Mouse (Mus musculus): ENCODE measurements around the gene Tmsb15b2. TPM values are rescaled to one million over a fixed set of nuclear protein-coding genes. Genes with fewer than 3 reads are reported as not detected.
"Not testable (repeated sequence)": the region's sequence is repeated elsewhere in the genome, so short reads cannot be mapped to it uniquely, and the experiment has no call there.

The Tmsb15b2 gene
- polyA plus RNA-seq, 1 experiment from 2014 or later = 18.1 TPM

DNA sequence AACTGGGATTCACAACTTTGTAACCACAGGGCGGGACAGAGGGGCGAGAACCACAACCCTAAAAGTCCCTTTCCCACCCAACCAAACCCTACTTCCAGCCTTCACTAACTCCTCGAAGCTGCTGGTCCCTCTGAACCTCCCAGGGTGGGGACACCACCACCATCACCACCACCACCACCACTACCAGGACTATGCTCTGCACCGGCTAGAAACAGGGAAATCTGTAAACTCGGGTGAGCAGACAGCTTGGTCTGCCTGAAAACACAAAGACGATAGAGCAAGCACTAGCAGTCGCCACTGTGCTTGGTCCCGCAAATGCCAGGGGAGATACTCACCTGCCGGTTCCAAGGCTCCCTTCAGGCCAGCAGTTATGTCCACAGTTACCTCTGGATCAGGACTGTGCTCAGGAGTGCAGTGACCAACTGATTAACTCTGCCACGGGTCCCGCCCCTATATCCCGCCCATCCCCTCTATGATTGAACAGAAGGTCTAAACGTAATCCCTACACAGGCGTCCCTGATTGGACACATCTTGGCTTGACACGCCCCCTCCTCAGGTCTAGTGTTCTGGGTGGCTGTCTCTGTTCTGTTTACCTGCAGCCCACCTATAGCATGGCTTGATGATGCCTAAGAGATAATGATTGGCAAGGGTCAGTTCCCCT, 1.3 kb upstream of the Tmsb15b2 start, which contains the start of the genes Tmsb15l and Tmsb15b1:
Tmsb15l (minus strand) TSS at position 446 of the 661 bp plus-strand sequence.
Tmsb15b1 (minus strand) TSS at position 451 of the 661 bp plus-strand sequence.
- no peaks in the 10 kb centered on the region for H3K9me3 ChIP-seq (replicated peaks)
- peak; percentile 96 for ATAC-seq (ENCODE audit: insufficient number of reproducible peaks, low FRiP score)
- peak within 1 kb of the TSS; percentile 51 for H3K4me3 ChIP-seq
- peak within 1 kb of the TSS; percentile 35; the same call in 1 of the 2 replicates for H3K9ac ChIP-seq
- H3K36me3 ChIP-seq = no peaks in the 10 kb centered on the region
- 27% methylated on average over 15 of the region's 15 CpGs for WGBS
- no peak within 1 kb of the TSS for H3K27ac ChIP-seq (ENCODE audit: poor library complexity, severe bottlenecking)
- H3K4me2 ChIP-seq = peak within 1 kb of the TSS; percentile 61
- H3K4me1 ChIP-seq (replicated peaks) = no peaks in the 10 kb centered on the region
- H3K27me3 ChIP-seq (replicated peaks) = no peaks in the 10 kb centered on the region

DNA sequence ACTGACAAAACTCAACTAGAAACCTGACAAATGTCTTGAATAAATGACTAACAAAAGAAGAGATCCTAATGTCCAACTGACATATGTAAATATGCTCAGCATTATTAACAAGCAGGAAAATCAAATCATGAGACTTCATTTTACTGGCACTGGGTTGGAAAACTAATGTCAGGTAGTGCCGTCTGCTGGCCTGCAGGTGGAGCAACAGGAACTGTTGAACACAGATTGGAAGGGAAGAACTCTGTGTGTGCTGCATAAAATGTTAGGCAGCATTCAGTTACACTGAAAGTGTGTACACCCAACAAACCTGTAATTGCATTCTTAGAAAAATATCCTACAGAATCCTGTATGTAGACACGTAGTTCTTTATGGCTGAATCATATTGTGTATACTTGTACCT, 15.6 kb downstream of the Tmsb15b2 start:
- Histone ChIP-seq H3K4me2 (no peak overlapping the region), H3K36me3 (no peaks in the 10 kb centered on the region), H3K9me3 (replicated peaks) (no peaks in the 10 kb centered on the region), H3K4me3 (no peak overlapping the region), H3K4me1 (replicated peaks) (no peaks in the 10 kb centered on the region), H3K9ac (no peak overlapping the region), H3K27ac (ENCODE audit: poor library complexity, severe bottlenecking) (no peak overlapping the region), H3K27me3 (replicated peaks) (no peaks in the 10 kb centered on the region)
- WGBS = 28% methylated on average over 2 of the region's 2 CpGs
- ATAC-seq (ENCODE audit: insufficient number of reproducible peaks, low FRiP score) = no peak

DNA sequence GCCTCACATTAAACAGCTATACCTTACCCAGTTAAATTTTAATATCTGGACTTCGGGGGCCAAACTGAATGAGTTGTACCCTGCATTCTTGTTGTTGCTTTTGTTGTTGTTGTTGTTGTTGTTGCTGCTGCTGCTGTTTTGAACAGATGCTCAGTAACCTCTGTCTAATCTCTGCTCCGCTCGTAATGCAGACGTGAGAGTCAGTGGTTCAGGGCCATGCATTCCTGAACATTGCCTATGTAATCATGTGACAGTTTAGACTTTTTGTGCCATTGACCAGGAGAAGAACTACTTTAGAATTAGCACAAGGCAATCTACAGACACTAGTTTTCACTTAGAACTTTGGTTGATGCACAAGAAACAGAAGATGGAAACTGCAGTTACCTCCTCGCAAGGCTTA, 17.0 kb downstream of the Tmsb15b2 start:
- H3K4me3 ChIP-seq = peak overlapping the region; percentile 34; the same call in 1 of the 2 replicates
- not testable (repeated sequence) for H3K36me3 ChIP-seq; H3K9ac ChIP-seq; H3K4me1 ChIP-seq (replicated peaks); H3K9me3 ChIP-seq (replicated peaks); ATAC-seq (ENCODE audit: insufficient number of reproducible peaks, low FRiP score); H3K27me3 ChIP-seq (replicated peaks); H3K27ac ChIP-seq (ENCODE audit: poor library complexity, severe bottlenecking)
- H3K4me2 ChIP-seq = peak overlapping the region; percentile 60
- WGBS = 62% methylated on average over 5 of the region's 5 CpGs

DNA sequence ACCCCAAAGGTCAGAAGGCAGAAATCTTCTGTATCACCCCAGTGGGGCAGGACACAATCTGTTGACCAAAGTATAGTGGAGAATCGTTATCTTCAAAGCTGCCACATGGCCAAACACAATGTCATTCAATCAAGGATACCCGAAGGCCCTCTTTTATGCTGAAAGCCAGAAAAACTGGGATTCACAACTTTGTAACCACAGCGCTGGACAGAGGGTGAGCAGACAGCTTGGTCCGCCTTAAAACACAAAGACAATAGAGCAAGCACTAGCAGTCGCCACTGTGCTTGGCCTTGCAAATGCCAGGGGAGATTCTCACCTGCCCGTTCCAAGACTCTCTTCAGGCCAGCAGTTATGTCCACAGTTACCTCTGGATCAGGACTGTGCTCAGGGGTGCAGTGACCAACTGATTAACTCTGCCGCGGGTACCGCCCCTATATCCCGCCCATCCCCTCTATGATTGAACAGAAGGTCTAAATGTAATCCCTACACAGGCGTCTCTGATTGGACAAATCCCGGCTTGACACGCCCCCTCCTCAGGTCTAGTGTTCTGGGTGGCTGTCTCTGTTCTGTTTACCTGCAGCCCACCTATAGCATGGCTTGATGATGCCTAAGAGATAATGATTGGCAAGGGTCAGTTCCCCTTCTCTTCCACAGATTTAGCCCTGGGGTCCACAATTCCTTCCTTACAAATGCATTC, 17.6 kb downstream of the Tmsb15b2 start:
- H3K27ac ChIP-seq (ENCODE audit: poor library complexity, severe bottlenecking); H3K4me1 ChIP-seq (replicated peaks); H3K36me3 ChIP-seq; H3K27me3 ChIP-seq (replicated peaks); H3K9me3 ChIP-seq (replicated peaks); H3K9ac ChIP-seq: not testable (repeated sequence)
- ATAC-seq (ENCODE audit: insufficient number of reproducible peaks, low FRiP score) = peak; percentile 85
- Histone ChIP-seq H3K4me3 (peak overlapping the region; percentile 34; the same call in 1 of the 2 replicates), H3K4me2 (peak overlapping the region; percentile 60)
- WGBS = 22% methylated on average over 13 of the region's 13 CpGs

DNA sequence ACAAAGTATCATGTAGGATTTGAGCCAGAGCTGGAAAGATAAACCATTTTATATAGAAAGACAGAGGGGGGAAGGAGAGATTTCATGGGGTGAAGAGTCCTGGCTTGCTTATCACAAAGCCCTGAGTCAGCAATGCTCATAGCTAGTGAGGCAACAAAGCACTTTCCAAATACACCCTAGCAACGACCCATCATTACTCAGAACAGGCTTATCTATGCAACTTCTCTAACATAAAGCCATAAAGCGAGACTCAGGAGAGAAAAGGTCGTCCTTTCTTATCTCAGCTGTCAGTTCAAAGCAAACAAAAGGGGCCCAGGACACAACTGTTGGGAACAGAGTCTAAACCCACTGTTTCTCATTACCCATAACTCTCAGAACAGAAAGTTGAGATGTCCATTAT, 37.3 kb downstream of the Tmsb15b2 start:
- Histone ChIP-seq H3K9ac (no peak overlapping the region), H3K9me3 (replicated peaks) (no peaks in the 10 kb centered on the region), H3K27me3 (replicated peaks) (no peaks in the 10 kb centered on the region), H3K27ac (ENCODE audit: poor library complexity, severe bottlenecking) (no peak overlapping the region), H3K4me3 (no peak overlapping the region), H3K4me1 (replicated peaks) (no peaks in the 10 kb centered on the region), H3K36me3 (no peaks in the 10 kb centered on the region), H3K4me2 (no peak overlapping the region)
- no peak for ATAC-seq (ENCODE audit: insufficient number of reproducible peaks, low FRiP score)
- 23% methylated on average over 3 of the region's 3 CpGs for WGBS

DNA sequence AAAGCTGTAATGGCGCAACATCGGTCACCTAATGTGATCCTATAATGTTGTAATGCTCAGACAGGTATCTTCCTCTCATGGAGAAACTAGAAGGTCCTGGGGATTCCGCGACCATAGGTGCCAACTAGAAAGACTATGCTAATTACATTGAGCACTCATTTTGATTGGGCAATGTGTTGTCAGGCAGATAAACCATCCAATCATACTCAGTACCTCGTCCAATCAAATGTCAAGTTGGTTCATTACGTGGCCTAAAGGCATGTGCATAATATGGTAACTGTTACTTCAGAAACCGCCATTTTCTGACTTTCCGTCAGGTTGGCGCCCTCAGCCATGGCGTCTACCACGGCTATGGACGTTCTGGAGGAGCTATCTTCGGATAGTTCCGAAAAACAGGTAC, 48.3 kb downstream of the Tmsb15b2 start, which contains the start of gene H2bfm:
H2bfm (plus strand) TSS at position 295 of the 400 bp plus-strand sequence.
- no peak within 1 kb of the TSS for H3K4me3 ChIP-seq
- H3K9me3 ChIP-seq (replicated peaks) = peaks cover 12% of the 10 kb centered on the region
- H3K27ac ChIP-seq (ENCODE audit: poor library complexity, severe bottlenecking) = no peak within 1 kb of the TSS
- no peak for ATAC-seq (ENCODE audit: insufficient number of reproducible peaks, low FRiP score)
- H3K36me3 ChIP-seq = no peaks in the 10 kb centered on the region
- no peak within 1 kb of the TSS for H3K4me2 ChIP-seq
- H3K27me3 ChIP-seq (replicated peaks) = no peaks in the 10 kb centered on the region
- H3K9ac ChIP-seq = no peak within 1 kb of the TSS
- no peaks in the 10 kb centered on the region for H3K4me1 ChIP-seq (replicated peaks)
- WGBS = 87% methylated on average over 14 of the region's 14 CpGs

DNA sequence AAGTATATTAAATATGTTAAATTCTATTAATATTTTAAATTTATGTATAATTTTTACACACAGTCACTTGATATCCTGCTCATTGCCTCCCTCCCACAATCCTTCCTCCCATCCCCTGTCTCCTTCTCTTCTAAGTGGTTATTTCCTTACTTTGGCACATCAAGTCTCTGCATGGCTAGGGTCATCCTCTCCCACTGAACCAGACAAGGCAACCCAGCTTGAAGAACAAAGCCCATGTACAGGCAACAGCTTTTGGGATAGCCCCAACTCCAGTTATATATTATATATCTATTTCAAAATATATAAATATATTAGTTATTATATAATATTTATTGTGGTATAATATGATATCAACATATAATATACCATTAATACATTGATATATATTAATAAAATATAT, 49.4 kb downstream of the Tmsb15b2 start:
- H3K36me3 ChIP-seq = no peaks in the 10 kb centered on the region
- no peak overlapping the region for H3K4me2 ChIP-seq
- no peak overlapping the region for H3K4me3 ChIP-seq
- no peak overlapping the region for H3K27ac ChIP-seq (ENCODE audit: poor library complexity, severe bottlenecking)
- peaks cover 12% of the 10 kb centered on the region for H3K9me3 ChIP-seq (replicated peaks)
- no peaks in the 10 kb centered on the region for H3K27me3 ChIP-seq (replicated peaks)
- no peaks in the 10 kb centered on the region for H3K4me1 ChIP-seq (replicated peaks)
- no peak for ATAC-seq (ENCODE audit: insufficient number of reproducible peaks, low FRiP score)
- no peak overlapping the region for H3K9ac ChIP-seq

Other genes starting within 250 kb of the Tmsb15b2 start
- 403 and 424 TPM in 2 replicates for gene Morf4l2, start 231.8 kb downstream of the Tmsb15b2 start, polyA plus RNA-seq (2016; fragmentation: Nextera tagmentation; extraction: Ambion mirVana)
- gene Glra4, start 195.4 kb downstream of the Tmsb15b2 start, polyA plus RNA-seq (2016; fragmentation: Nextera tagmentation; extraction: Ambion mirVana) = not detected in 2 replicates
- gene Plp1, start 152.8 kb downstream of the Tmsb15b2 start, polyA plus RNA-seq (2016; fragmentation: Nextera tagmentation; extraction: Ambion mirVana) = 3.8 and 4.4 TPM in 2 replicates
- gene Rab9b, start 106.7 kb downstream of the Tmsb15b2 start, polyA plus RNA-seq (2016; fragmentation: Nextera tagmentation; extraction: Ambion mirVana) = 0.21 and 0.26 TPM in 2 replicates
- not detected in 2 replicates for gene H2bfm, start 48.2 kb downstream of the Tmsb15b2 start, polyA plus RNA-seq (2016; fragmentation: Nextera tagmentation; extraction: Ambion mirVana)
- gene Tmsb15l, start 1.4 kb upstream of the Tmsb15b2 start, polyA plus RNA-seq (2016; fragmentation: Nextera tagmentation; extraction: Ambion mirVana) = 1.4 and 2.3 TPM in 2 replicates
- gene Tmsb15b1, start 1.4 kb upstream of the Tmsb15b2 start, polyA plus RNA-seq (2016; fragmentation: Nextera tagmentation; extraction: Ambion mirVana) = 11.7 and 12.1 TPM in 2 replicates
- 2.7 and 4.1 TPM in 2 replicates for gene Zcchc18, start 17.7 kb upstream of the Tmsb15b2 start, polyA plus RNA-seq (2016; fragmentation: Nextera tagmentation; extraction: Ambion mirVana)
- gene Slc25a53, start 62.8 kb upstream of the Tmsb15b2 start, polyA plus RNA-seq (2016; fragmentation: Nextera tagmentation; extraction: Ambion mirVana) = 5.1 and 5.4 TPM in 2 replicates
- gene Fam199x, start 74.1 kb upstream of the Tmsb15b2 start, polyA plus RNA-seq (2016; fragmentation: Nextera tagmentation; extraction: Ambion mirVana) = 7.8 and 8.4 TPM in 2 replicates
- not detected in 2 replicates for gene Esx1, start 146.6 kb upstream of the Tmsb15b2 start, polyA plus RNA-seq (2016; fragmentation: Nextera tagmentation; extraction: Ambion mirVana)